Mouse (Mus musculus) CD4-positive, CD25-positive, alpha-beta regulatory T cell, adult 9 weeks (primary cell): ENCODE results near the gene Ranbp3. TPM values are rescaled to one million over a fixed set of nuclear protein-coding genes. Genes with fewer than 3 reads are reported as not detected.

Source experiments
- polyA plus RNA-seq: library from polyadenylated mRNA; unstranded; fragments of 100-300 nt; shearing (Covaris generic); gene quantifications from one replicate; pipeline ENCODE4 v1.2.1, GENCODE M21; 2017

Gene Ranbp3
- 109 TPM for polyA plus RNA-seq

GRCm38 (mm10) chr17:56672941-56673646 is at the start of gene Ranbp3:
TSS of gene Ranbp3 (plus strand) at chr17:56673294.

GRCm38 (mm10) chr17:56626754-56627470 is 46.2 kb upstream of the Ranbp3 start, which contains the start of gene Lonp1:
TSS of gene Lonp1 (minus strand) at chr17:56626887.

GRCm38 (mm10) chr17:56627530-56628277 is 45.4 kb upstream of the Ranbp3 start, which contains the start of gene Catsperd:
TSS of gene Catsperd (plus strand) at chr17:56628143.

GRCm38 (mm10) chr17:56717363-56718058 is 44.4 kb downstream of the Ranbp3 start, which contains the start of the genes Ndufa11 and Vmac:
TSS of gene Ndufa11 (plus strand) at chr17:56717767.
TSS of gene Vmac (minus strand) at chr17:56718022.

GRCm38 (mm10) chr17:56757416-56758123 is 84.5 kb downstream of the Ranbp3 start, which contains the start of gene Nrtn:
TSS of gene Nrtn (minus strand) at chr17:56757530.

Other genes starting within 250 kb of the Ranbp3 start
- gene Ptprs, start 196.8 kb upstream of the Ranbp3 start, polyA plus RNA-seq = 7.9 TPM
- gene Znrf4, start 160.9 kb upstream of the Ranbp3 start, polyA plus RNA-seq = not detected
- gene Gm20219, start 118.9 kb upstream of the Ranbp3 start, polyA plus RNA-seq = 1.2 TPM
- 138 TPM for gene Safb2, start 88.7 kb upstream of the Ranbp3 start, polyA plus RNA-seq
- gene Safb, start 88.5 kb upstream of the Ranbp3 start, polyA plus RNA-seq = 103 TPM
- gene 2410015M20Rik, start 63.5 kb upstream of the Ranbp3 start, polyA plus RNA-seq = 264 TPM
- 2,587 TPM for gene Rpl36, start 59.9 kb upstream of the Ranbp3 start, polyA plus RNA-seq
- gene Lonp1, start 46.4 kb upstream of the Ranbp3 start, polyA plus RNA-seq = 8.6 TPM
- gene Catsperd, start 45.2 kb upstream of the Ranbp3 start, polyA plus RNA-seq = 2.0 TPM
- gene Ndufa11, start 44.5 kb downstream of the Ranbp3 start, polyA plus RNA-seq = 307 TPM
- 6.8 TPM for gene Vmac, start 44.7 kb downstream of the Ranbp3 start, polyA plus RNA-seq
- not detected for gene Nrtn, start 84.2 kb downstream of the Ranbp3 start, polyA plus RNA-seq
- gene Dus3l, start 91.5 kb downstream of the Ranbp3 start, polyA plus RNA-seq = 64.4 TPM
- gene Prr22, start 97.0 kb downstream of the Ranbp3 start, polyA plus RNA-seq = 1.6 TPM
- gene Rfx2, start 157.7 kb downstream of the Ranbp3 start, polyA plus RNA-seq = 1.0 TPM
- gene Acsbg2, start 201.2 kb downstream of the Ranbp3 start, polyA plus RNA-seq = 0.10 TPM
- gene 1700061G19Rik, start 202.2 kb downstream of the Ranbp3 start, polyA plus RNA-seq = 0.43 TPM